Comparison of ENCODE assay signal across 8 mouse cellular contexts in genomic region chr19:34878603-34879541, GRCm38 (mm10). TPM values are rescaled to one million over a fixed set of nuclear protein-coding genes. Genes with fewer than 3 reads are reported as not detected.
A peak's percentile ranks its signal among the peaks of the same experiment; 100 is the strongest.
DNase-seq lines count a peak whose midpoint lies in the region; ATAC-seq lines count a peak whose summit lies in the region.

Gene Pank1, minus strand, starts transcription at chr19:34879455.

- no peaks in the 10 kb centered on the region for H3K36me3 ChIP-seq in intestine, embryonic 15.5 days

- under 1% methylated on average over 96 of the region's 96 CpGs for WGBS in intestine, embryonic 15.5 days

- no peaks in the 10 kb centered on the region for H3K27me3 ChIP-seq in intestine, embryonic 15.5 days (replicated peaks)

- H3K4me3 ChIP-seq in intestine, embryonic 15.5 days (replicated peaks): peak within 1 kb of the TSS; percentile 89

- peak within 1 kb of the TSS; percentile 81 for H3K4me2 ChIP-seq in intestine, embryonic 15.5 days (replicated peaks)

- peak; percentile 60 for DNase-seq in adipocyte (ENCODE audit: low spot score)
- DNase-seq in gastrocnemius, postnatal 25 days: peak; percentile 43
- peak; percentile 78 to 89 for DNase-seq in left cerebral cortex, postnatal 25 days (ENCODE audit: low spot score in 2 of 2)
- DNase-seq in mesoderm, embryonic 11.5 days (ENCODE audit: low read depth, low spot score): peak; percentile 75
- DNase-seq in skeletal muscle tissue, adult 2 months (ENCODE audit: low read depth, low spot score): peak; percentile 21

- no peaks in the 10 kb centered on the region for H3K9me3 ChIP-seq in intestine, embryonic 15.5 days

- intact Hi-C loops in left cerebral cortex, postnatal 25 days (cut with DNase I): loop anchor here (1.0 to 2.0 kb wide), 2 partner anchors 43 to 52 kb away; partner anchors contain the start of gene Kif20b

- H3K27ac ChIP-seq in intestine, embryonic 15.5 days: peak within 1 kb of the TSS; percentile 99

- peak within 1 kb of the TSS; percentile 96 for H3K9ac ChIP-seq in intestine, embryonic 15.5 days

- 0 out of 2 replicates have a peak, but pooled peaks cover 6% of the 10 kb centered on the region for H3K4me1 ChIP-seq in intestine, embryonic 15.5 days (replicated peaks)

- ATAC-seq in common myeloid progenitor, adult 5-6 weeks (replicated peaks; ENCODE audit: low read depth, poor library complexity, severe bottlenecking): peak; percentile 45
- ATAC-seq in intestine, embryonic 15.5 days: peak; percentile 70
- no peak for ATAC-seq in erythroid progenitor cell, adult 5-6 weeks (replicated peaks; ENCODE audit: low FRiP score, poor library complexity, severe bottlenecking)

RNA-seq across cellular contexts. Expression of gene Pank1, which starts in this region (rescaled TPM):
- 13.1 and 15.7 TPM in 2 replicates for total RNA-seq in common myeloid progenitor, adult 5-6 weeks (2017)
- total RNA-seq in gastrocnemius, postnatal 25 days (2021): 10 to 100 TPM; 15.7 to 17.0 TPM
- 9.0 and 9.2 TPM in 2 replicates for polyA plus RNA-seq in intestine, embryonic 15.5 days (2015; fragmentation: Nextera tagmentation; extraction: Ambion mirVana)
- total RNA-seq in left cerebral cortex, postnatal 25 days (2021): 10 to 100 TPM; 21.5 to 24.0 TPM
- total RNA-seq in erythroid progenitor cell, adult 5-6 weeks (2015; ENCODE audit: low replicate concordance): 2.9 and 4.0 TPM in 2 replicates
- 0.39 and 2.2 TPM in 2 replicates for total RNA-seq in erythroid progenitor cell, adult 5-6 weeks (2017; ENCODE audit: low replicate concordance)

Comparison
In these comparisons a context has a peak if more than half of its experiments do, and no peak if none do; other contexts are left out.
1. DNase-seq: peak in every context shown above with its lines; median percentile 84 in left cerebral cortex, postnatal 25 days; 75 in mesoderm, embryonic 11.5 days; 60 in adipocyte; 43 in gastrocnemius, postnatal 25 days; 21 in skeletal muscle tissue, adult 2 months.